Mouse (Mus musculus): Measurements from ENCODE around the gene Xrcc4.
"Not testable (repeated sequence)": the region's sequence is repeated elsewhere in the genome, so short reads cannot be mapped to it uniquely, and the experiment has no call there.

Xrcc4 gene

DNA sequence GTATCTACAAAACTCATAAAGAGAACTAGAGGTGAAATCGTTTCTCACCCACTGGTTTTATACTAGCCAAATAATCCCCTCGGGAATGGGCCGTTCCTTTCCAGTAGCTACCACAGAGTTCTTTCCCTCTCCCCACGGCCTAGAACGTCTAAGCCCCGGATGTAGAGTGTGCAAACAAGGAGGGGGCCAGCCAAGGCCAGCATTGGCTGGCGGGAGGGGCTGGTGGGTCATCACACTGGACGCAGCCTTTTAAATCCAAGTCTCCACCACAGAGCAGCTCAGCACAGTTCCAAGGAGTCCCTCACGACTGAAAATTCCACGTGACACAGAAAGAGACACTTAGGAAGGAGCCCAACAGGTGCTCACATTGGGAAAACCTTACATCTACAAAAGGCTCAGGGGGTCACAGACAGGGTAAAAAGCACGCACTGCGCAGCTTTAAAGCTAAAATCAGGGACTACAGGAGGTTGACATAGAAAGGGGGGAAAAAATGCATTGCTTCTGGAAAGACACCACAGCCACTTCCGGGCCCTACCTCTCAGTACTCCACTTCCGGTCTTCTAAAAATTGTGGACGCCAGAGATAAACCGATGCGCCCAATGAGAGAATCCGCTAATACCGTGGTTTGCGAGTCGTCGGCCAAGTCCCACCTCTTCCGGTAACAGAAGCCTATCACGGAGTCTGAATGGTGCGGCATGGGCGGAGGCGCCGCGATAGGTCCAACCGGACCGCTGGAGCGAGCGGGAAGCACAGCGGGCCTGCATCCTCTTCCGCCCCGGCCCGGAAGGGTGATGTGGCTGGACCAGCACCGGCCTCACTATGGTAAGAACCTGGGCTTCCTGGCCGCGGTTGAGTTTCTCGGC, at the start of gene Xrcc4, which contains the start of gene Tmem167:
TSS of gene Xrcc4 (minus strand) at position 647 of the 863 bp plus-strand sequence.
TSS of gene Tmem167 (plus strand) at position 162 of the 863 bp plus-strand sequence.
- DNase-seq (ENCODE audit: low read depth, low spot score): peak; percentile 96

DNA sequence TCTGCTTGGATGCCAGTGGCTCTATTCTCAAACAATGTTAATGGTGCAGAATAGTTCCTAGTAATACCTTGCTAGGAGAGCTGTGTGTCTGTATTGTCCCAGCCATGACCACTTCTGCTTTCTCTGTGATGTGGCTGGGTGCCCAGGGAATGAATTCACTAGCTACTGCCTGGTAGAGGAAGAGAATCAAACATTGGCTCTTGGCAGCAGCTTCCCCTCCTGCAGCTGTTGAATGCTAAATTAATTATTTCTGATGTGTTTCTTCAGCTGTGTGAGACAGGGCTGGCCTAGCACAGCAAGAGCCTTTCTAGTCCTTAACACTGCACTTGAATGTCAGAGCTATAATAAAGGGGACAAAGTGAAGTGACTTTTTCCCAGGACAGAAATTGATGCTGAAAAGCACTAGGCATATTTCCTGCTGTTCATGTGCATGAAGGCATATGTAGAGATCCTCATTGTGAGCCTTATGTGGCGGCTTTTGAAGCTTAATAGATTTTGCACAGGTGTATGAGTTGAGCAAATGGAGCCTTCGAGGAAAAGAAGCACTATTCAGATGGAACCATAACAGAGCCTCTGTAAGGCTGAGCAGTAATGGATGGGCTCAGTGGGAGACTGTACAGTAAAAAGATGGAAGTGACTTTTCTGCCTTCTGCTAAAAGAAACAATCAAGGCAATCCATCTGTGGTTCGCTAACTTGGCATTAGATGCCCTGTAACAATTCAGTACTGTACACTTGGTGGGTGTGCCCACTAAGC, 46.9 kb upstream of the Xrcc4 start:
- DNase-seq (ENCODE audit: low read depth, low spot score): no peak

DNA sequence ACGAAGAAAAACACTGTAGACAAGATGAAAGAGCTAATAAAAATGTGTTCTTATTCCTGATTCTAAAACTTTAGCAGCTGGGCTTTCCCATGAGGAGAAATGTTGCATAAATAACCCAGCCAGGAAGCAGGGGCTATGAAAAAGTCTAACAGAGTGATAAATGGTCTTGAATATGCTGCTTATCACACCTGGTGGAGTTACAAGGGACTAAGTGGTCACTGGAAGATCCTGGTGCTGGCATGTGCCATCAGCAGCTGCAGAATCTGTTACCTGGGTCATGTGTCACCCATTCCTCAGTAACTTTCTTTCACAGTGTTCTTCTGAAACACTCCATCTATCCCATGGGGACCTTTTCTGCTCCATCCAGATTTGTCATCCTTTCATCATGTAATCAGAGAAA, 22.3 kb upstream of the Xrcc4 start:
- no peak for DNase-seq (ENCODE audit: low read depth, low spot score)

DNA sequence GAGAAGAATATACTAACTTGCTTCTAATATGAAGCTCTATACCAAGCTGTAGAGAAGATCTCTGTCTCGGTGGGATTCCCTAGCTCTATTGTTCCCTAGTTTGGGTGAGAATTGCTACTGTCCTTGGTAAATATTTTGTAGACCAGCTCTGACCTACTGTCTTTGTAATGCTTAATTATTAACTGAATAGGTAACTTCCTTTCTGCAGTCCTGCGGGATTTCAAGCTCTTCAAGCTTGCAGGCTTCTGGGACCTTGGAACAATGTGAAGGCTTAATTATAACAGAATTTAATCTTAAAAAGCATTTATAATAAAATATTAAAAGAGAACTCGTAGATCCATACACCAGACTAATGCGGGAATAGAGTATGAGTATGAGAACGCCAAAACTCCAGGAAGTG, 19.3 kb upstream of the Xrcc4 start:
- DNase-seq (ENCODE audit: low read depth, low spot score): not testable (repeated sequence)

- DNase-seq (ENCODE audit: low read depth, low spot score): no peak
These were observed 16.7 kb upstream of the Xrcc4 start for GRCm38 (mm10) chr13:90106139-90106538.

- DNase-seq (ENCODE audit: low read depth, low spot score): no peak
These were observed 12.1 kb upstream of the Xrcc4 start for GRCm38 (mm10) chr13:90101514-90101913.

DNA sequence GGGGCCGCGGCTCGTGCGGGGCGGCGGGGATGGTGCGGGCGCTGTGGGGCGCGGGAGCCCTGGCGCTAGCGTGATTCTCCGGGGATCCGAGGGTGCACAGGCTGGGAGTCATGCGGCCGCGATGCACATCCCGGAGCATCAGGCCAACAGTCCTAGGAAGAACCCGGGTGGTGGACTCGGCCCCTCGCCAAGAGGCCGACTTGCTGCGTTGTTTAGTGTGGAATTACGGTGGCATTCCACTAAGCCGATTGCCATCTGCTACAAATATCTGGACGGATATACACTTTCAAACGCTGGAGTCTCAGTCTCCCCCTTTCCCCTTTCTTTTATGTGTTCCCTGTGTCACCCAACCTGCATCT, 396 bp upstream of the Xrcc4 start:
- DNase-seq (ENCODE audit: low read depth, low spot score): no peak

DNA sequence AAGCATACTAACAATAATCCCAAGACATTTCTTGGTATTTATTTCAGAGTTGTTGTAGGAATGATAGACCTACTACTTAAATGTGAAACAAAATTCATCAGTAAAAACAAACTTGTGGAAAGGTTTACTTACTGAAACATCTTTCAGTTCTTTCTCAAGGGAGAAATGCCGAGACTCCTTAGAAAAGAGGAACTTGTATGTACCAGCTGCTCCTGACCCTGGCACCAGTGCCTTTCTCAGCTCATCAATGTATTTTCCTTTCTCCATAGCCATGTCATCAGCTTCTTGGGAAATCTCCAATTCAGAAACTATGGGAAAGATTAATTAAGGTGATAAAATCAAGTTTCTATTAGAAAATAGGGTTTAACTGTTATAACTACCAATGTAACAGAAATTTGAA, 27.5 kb downstream of the Xrcc4 start:
- DNase-seq (ENCODE audit: low read depth, low spot score): no peak

- no peak for DNase-seq (ENCODE audit: low read depth, low spot score)
These were observed 37.0 kb downstream of the Xrcc4 start for GRCm38 (mm10) chr13:90052408-90052807.

DNA sequence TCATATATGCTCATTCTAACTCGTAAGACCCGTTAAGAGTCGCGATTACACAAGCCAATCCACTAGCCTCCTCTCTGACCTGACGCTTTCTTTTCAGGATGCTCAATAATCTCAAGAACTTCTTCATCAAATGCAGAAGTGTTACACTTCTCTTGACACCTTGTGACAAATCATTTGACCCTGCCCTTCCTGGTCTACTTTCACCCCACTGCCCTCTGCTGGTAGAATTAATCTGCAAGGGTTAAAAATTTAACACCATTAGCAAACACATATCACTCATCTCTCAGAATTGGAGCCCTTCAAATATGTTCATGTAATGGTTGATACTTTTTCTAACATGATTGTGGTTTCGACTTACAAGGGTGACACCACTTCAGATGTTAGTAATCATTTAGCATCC, 37.7 kb downstream of the Xrcc4 start:
- no peak for DNase-seq (ENCODE audit: low read depth, low spot score)

DNA sequence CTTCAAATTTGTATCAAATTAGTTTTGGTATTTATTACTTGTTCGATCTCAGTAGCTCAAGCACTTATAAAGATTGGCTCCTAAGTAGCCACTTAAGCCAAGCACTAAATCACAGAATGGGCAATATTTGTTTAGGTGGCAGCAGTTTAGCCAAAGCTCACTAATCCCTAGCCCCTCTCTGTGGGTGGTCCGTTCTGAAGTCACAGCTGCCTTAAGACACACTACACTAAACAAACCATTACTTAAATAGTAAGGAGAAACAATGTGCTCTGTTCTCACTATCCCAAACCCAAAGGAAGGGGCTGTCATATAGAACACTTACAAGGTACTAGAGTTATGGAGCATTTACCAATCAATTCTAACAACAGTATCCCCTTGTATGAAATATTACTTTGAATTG, 49.8 kb downstream of the Xrcc4 start:
- no peak for DNase-seq (ENCODE audit: low read depth, low spot score)

- no peak for DNase-seq (ENCODE audit: low read depth, low spot score)
These were observed 56.4 kb downstream of the Xrcc4 start for GRCm38 (mm10) chr13:90032977-90033376.

- DNase-seq (ENCODE audit: low read depth, low spot score): no peak
These were observed 56.9 kb downstream of the Xrcc4 start for GRCm38 (mm10) chr13:90032523-90032922.

GRCm38 (mm10) chr13:90030911-90031310, 58.5 kb downstream of the Xrcc4 start:
- DNase-seq (ENCODE audit: low read depth, low spot score): no peak

DNA sequence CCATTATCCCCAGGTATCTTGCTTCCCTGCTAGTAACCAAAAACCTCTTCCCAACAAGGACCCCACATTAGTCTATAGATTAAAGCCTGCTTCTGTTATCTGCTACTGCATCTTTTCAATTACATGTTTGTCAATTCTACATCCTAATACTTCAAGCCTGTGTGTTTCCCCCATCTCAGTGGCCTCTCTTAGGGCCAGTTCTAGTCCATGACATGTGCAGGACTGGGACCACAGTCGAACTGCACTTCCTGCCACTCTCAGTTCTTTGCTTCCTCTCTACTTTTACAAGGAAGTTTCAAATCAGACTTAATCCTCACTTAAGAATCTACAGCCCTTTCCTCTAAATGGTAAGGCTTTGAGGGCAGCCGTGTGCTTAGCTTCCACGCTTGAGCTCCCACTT, 76.8 kb downstream of the Xrcc4 start:
- DNase-seq (ENCODE audit: low read depth, low spot score): no peak

DNA sequence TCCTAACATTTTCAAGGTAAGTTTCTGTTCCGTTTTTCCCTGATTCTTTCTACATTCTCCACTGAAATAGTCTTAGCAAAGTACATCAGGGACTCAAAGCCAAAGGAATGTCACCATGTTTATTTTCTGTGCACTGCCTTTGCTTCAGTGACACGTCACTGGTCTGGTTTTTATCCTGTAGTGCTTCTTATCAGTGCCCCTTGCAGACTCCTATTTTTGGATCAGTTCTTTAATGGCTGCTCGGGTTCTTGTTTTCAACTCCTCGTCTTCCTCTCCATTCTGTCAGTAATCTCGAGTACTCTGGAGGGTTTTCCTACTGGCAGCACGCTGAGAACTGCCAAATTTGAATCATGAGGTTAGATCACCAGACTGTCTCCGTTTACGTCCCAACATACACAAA, 77.2 kb downstream of the Xrcc4 start:
- DNase-seq (ENCODE audit: low read depth, low spot score): no peak

GRCm38 (mm10) chr13:90011129-90011528, 78.3 kb downstream of the Xrcc4 start:
- no peak for DNase-seq (ENCODE audit: low read depth, low spot score)

DNA sequence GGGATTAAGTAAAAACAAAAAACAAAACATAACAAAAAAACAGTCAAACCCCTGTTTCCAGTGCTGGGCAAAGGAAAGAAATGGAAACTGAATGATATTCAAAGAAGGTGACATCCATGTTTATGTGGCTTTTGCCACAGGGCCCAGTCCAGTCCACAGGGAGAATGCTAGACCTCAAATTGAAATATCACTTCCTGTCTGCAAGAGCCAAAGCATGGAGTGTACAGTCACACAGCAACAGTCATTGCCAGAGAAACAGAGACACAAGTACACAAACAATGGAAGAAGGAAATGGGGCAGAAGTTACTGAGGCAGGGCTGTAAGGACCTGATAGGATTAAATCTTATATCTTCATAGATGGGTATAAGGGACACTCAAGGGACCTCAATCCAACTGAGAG, 79.6 kb downstream of the Xrcc4 start:
- DNase-seq (ENCODE audit: low read depth, low spot score): no peak

DNA sequence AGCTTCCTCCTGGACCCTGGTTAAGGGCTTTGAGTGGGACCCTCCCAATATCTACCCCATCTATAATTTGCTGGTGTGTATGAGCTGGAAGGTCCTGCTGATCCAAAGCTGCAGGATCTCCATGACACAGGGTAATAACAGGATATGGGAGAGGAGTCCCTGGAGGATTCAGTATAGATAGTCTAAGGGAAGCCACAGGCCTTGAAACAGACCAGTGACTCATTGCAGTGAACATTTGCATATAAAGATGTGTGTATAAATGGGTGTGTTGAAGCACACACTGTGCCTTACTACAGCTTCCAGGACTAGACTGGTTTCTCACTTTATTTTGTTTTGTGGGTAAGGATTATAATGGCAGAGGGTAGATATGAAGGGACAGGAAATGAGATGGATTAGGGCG, 83.8 kb downstream of the Xrcc4 start:
- DNase-seq (ENCODE audit: low read depth, low spot score): no peak

- DNase-seq (ENCODE audit: low read depth, low spot score): no peak
These were observed 91.9 kb downstream of the Xrcc4 start for GRCm38 (mm10) chr13:89997531-89997930.

DNA sequence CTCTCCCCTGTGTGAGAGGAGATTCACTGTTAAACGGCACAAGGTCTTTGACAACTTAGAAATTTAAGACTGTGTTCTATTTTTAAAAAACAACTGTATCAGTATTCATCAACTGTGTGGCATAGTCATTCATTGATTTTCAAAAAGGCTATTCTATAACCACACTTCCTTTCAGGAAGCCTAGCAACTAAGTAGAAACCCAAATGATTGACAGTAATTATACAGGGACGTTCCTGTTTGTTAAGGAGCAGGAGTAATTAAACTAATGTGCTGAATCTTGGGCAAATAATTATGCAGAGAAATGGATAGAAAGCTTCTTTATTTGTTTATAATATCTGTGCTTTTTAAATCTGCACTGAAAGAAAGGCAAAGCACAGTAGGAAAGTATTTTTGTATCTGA, 103.3 kb downstream of the Xrcc4 start:
- no peak for DNase-seq (ENCODE audit: low read depth, low spot score)

DNA sequence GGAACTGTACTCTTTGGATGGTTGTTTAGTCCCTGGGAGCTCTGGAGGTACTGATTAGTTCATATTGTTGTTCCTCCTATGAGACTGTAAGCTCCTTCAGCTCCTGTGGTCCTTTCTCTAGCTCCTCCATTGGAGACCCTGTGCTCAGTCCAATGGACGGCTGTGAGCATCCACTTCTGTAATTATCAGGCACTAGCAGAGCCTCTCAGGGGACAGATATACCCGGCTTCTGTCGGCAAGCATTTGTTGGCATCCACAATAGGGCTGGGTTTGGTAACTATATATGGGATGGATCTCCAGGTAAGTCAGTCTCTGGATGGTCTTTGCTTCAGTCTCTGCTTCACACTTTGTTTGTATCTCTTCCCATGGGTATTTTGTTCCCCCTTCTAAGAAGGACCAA, 118.5 kb downstream of the Xrcc4 start:
- DNase-seq (ENCODE audit: low read depth, low spot score): no peak

- DNase-seq (ENCODE audit: low read depth, low spot score): no peak
These were observed 120.7 kb downstream of the Xrcc4 start for GRCm38 (mm10) chr13:89968671-89969070.
